Mouse (Mus musculus) heart, embryonic 14.5 days (tissue): ENCODE measurements around the gene Sntg2. TPM values are rescaled to one million over a fixed set of nuclear protein-coding genes. Genes with fewer than 3 reads are reported as not detected.
A peak's percentile ranks its signal among the peaks of the same experiment; 100 is the strongest.

Experiments
- ATAC-seq: fragments of 200-750 bp; cut with Nextera tagmentation; 2 replicates; pipeline ENCODE4 v1.8.0; 2017; ENCODE audit warnings: low read depth, moderate TSS enrichment; ENCODE audit not compliant: insufficient number of reproducible peaks, insufficient read depth, low FRiP score
- H3K27ac ChIP-seq, 2 experiments: fragments of 200-500 bp in 1 of 2; fragments of 300-500 bp in 1 of 2; sonication (generic) in 1 of 2; replicated peaks in 1 of 2; 2 replicates each; pipeline ENCODE4 v1.5.1; 2012 to 2014; ENCODE audit warnings: low read depth in 2 of 2, low read length in 2 of 2, control low read depth in 1 of 2, mild to moderate bottlenecking in 1 of 2, mixed read lengths in 1 of 2; ENCODE audit not compliant: control insufficient read depth in 1 of 2, insufficient read depth in 1 of 2
- H3K27me3 ChIP-seq: fragments of 300-500 bp; sonication (generic); 2 replicates; pipeline ENCODE4 v1.6.1; 2014; ENCODE audit warnings: mild to moderate bottlenecking, low read length, control low read depth; ENCODE audit not compliant: control insufficient read depth, insufficient read depth
- H3K36me3 ChIP-seq: fragments of 300-500 bp; sonication (generic); 2 replicates; pipeline ENCODE4 v1.6.1; 2014; ENCODE audit warnings: mild to moderate bottlenecking, control low read depth, low read length, mixed read lengths; ENCODE audit not compliant: control insufficient read depth, insufficient read depth
- H3K4me1 ChIP-seq, 2 experiments: fragments of 200-500 bp in 1 of 2; fragments of 300-500 bp in 1 of 2; sonication (generic) in 1 of 2; 2 replicates each; pipeline ENCODE4 v1.6.1; 2012 to 2014; ENCODE audit warnings: low read length in 2 of 2, control low read depth in 1 of 2, mixed read lengths in 1 of 2; ENCODE audit not compliant: control insufficient read depth in 2 of 2, insufficient read depth in 2 of 2
- H3K4me2 ChIP-seq: fragments of 300-500 bp; sonication (generic); 2 replicates; pipeline ENCODE4 v1.6.1; 2014; ENCODE audit warnings: mild to moderate bottlenecking, low read length
- H3K4me3 ChIP-seq, 2 experiments: fragments of 200-500 bp in 1 of 2; fragments of 300-500 bp in 1 of 2; sonication (generic) in 1 of 2; 2 replicates each; pipeline ENCODE4 v1.5.1; 2012 to 2014; ENCODE audit warnings: low read length in 2 of 2, mild to moderate bottlenecking in 2 of 2, control low read depth in 1 of 2, low read depth in 1 of 2, moderate library complexity in 1 of 2; ENCODE audit not compliant: control insufficient read depth in 1 of 2, insufficient read depth in 1 of 2
- H3K9ac ChIP-seq: fragments of 300-500 bp; sonication (generic); 2 replicates; pipeline ENCODE4 v1.6.1; 2014; ENCODE audit warnings: mild to moderate bottlenecking, low read length
- H3K9me3 ChIP-seq: fragments of 300-500 bp; sonication (generic); 2 replicates; pipeline ENCODE4 v1.6.1; 2016; ENCODE audit warnings: low read length, control low read depth; ENCODE audit not compliant: control insufficient read depth
- WGBS: fragments of 180-500 bp; shearing (Covaris S2); extraction: QIAGEN DNeasy Blood & Tissue Kit; methylation state at CpG from one replicate; pipeline ENCODE4 v1.1.7; 2014; 5-methylcytosine and 5-hydroxymethylcytosine counted together
- polyA plus RNA-seq: library from polyadenylated mRNA; unstranded; fragments of >200 nt; fragmentation: Nextera tagmentation; extraction: Ambion mirVana; gene quantifications from 2 replicates; pipeline ENCODE4 v1.2.1, GENCODE M21; 2014

Gene Sntg2
- polyA plus RNA-seq, 1 experiment from 2014 or later = 4.3 TPM

- Histone ChIP-seq H3K36me3 (no peaks in the 10 kb centered on the region), H3K4me3 (no peak overlapping the region), H3K9ac (no peak overlapping the region), H3K9me3 (no peaks in the 10 kb centered on the region), H3K27me3 (no peaks in the 10 kb centered on the region), H3K4me1 (peaks cover 4 to 12% of the 10 kb centered on the region in 2 experiments; a peak in 3 of 4 replicates), H3K27ac (no peak overlapping the region), H3K4me2 (no peak overlapping the region)
- 91% methylated on average over 7 of the region's 7 CpGs for WGBS
- no peak for ATAC-seq
Observed at GRCm38 (mm10) chr12:30200621-30201020, 172.6 kb downstream of the Sntg2 start.

DNA sequence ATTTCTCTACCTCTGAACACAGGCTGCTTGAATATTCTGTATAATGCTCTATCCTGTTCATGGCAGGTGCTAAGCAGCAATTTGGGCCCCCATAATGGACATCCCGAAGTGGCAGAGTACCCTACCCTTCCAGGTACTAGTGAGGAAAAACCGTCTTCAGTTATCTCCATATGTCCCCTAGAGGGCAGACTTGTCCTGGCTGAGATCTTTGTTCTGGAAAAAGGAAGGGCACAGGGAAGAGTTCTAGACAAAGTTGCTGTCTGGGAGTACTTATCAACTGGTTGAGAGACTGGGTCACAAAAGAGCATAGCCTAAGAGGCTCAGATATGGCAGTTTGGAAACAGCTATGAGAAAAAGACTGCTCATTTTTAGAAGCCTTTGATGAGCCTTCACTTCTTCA is 173.4 kb downstream of the Sntg2 start:
- no peaks in the 10 kb centered on the region for H3K36me3 ChIP-seq
- no peak for ATAC-seq
- WGBS = 28% methylated on average over 2 of the region's 2 CpGs
- no peak overlapping the region for H3K9ac ChIP-seq
- H3K4me1 ChIP-seq = peaks cover 2 to 3% of the 10 kb centered on the region in 2 experiments; a peak in 1 of 4 replicates
- no peak overlapping the region for H3K4me2 ChIP-seq
- H3K4me3 ChIP-seq = no peak overlapping the region
- H3K27me3 ChIP-seq = no peaks in the 10 kb centered on the region
- no peak overlapping the region for H3K27ac ChIP-seq
- no peaks in the 10 kb centered on the region for H3K9me3 ChIP-seq

- no peak for ATAC-seq
- no peak overlapping the region for H3K9ac ChIP-seq
- WGBS = 72% methylated on average over 1 of the region's 1 CpGs
Observed at GRCm38 (mm10) chr12:30198250-30198649, 174.9 kb downstream of the Sntg2 start.

DNA sequence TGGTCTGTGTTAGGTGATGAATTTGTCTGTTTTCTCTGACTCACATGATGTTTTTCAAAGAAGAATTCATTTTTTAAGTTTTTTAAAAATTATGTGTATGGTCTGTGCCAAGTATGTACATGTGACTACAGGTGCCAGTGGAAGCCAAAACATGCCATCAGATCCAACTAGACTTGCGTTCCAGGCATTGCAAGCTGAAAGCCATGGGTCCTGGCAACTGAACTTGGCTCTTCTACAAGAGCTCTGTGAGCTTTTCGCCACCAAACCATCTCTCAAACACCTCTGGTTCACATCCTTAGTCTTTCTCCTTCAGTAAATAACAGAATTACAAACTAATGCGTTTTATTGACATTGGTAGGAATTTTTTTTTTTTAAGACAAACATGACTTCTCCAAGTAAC is 191.5 kb downstream of the Sntg2 start:
- no peaks in the 10 kb centered on the region for H3K36me3 ChIP-seq
- H3K27me3 ChIP-seq = no peaks in the 10 kb centered on the region
- no peak overlapping the region for H3K4me2 ChIP-seq
- no peak overlapping the region for H3K9ac ChIP-seq
- H3K4me1 ChIP-seq = no peaks in the 10 kb centered on the region
- ATAC-seq = no peak
- no peak overlapping the region for H3K27ac ChIP-seq
- no peaks in the 10 kb centered on the region for H3K9me3 ChIP-seq
- H3K4me3 ChIP-seq = no peak overlapping the region
- 79% methylated on average over 3 of the region's 3 CpGs for WGBS

More at GRCm38 (mm10) chr12:30198250-30198649, 174.9 kb downstream of the Sntg2 start:
- Histone ChIP-seq H3K9me3 (no peaks in the 10 kb centered on the region), H3K27ac (no peak overlapping the region), H3K4me1 (0 out of 4 replicates have a peak, but pooled peaks cover 0 to 4% of the 10 kb centered on the region in 2 experiments), H3K4me3 (no peak overlapping the region), H3K4me2 (no peak overlapping the region), H3K36me3 (no peaks in the 10 kb centered on the region), H3K27me3 (no peaks in the 10 kb centered on the region)

DNA sequence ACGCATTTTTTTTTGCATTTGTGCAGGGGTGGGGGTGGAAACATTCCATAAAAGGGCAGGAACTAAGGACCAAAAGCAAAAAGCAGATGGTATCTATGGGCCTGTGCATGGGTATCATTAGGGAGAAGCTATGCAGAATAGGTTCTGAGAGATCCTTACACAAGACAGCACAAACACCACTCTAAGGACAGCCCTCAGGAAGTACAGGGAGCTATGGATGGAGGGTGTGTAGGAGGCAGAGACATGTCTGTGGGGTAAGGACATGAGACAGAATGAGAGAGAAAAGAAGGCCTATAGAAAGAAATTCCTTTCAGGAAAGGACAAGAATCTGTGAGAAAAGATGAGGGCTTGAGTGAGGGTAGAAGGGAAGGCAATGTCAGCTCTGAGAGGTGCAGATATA is 193.6 kb downstream of the Sntg2 start:
- no peak overlapping the region for H3K4me2 ChIP-seq
- no peaks in the 10 kb centered on the region for H3K4me1 ChIP-seq
- no peak for ATAC-seq
- H3K4me3 ChIP-seq = no peak overlapping the region
- no peak overlapping the region for H3K27ac ChIP-seq
- H3K27me3 ChIP-seq = no peaks in the 10 kb centered on the region
- 58% methylated on average over 1 of the region's 1 CpGs for WGBS
- H3K9me3 ChIP-seq = no peaks in the 10 kb centered on the region
- H3K36me3 ChIP-seq = no peaks in the 10 kb centered on the region
- H3K9ac ChIP-seq = no peak overlapping the region

GRCm38 (mm10) chr12:30177966-30178365 is 195.2 kb downstream of the Sntg2 start:
- H3K27ac ChIP-seq = no peak overlapping the region
- 74% methylated on average over 6 of the region's 6 CpGs for WGBS
- H3K9me3 ChIP-seq = no peaks in the 10 kb centered on the region

GRCm38 (mm10) chr12:30177529-30177928 is 195.6 kb downstream of the Sntg2 start:
- no peak overlapping the region for H3K4me2 ChIP-seq
- no peaks in the 10 kb centered on the region for H3K9me3 ChIP-seq
- 79% methylated on average over 2 of the region's 2 CpGs for WGBS
- no peak overlapping the region for H3K27ac ChIP-seq
- no peaks in the 10 kb centered on the region for H3K4me1 ChIP-seq
- no peak overlapping the region for H3K4me3 ChIP-seq
- no peak overlapping the region for H3K9ac ChIP-seq
- ATAC-seq = no peak
- no peaks in the 10 kb centered on the region for H3K36me3 ChIP-seq
- H3K27me3 ChIP-seq = no peaks in the 10 kb centered on the region

More at GRCm38 (mm10) chr12:30177966-30178365, 195.2 kb downstream of the Sntg2 start:
- H3K4me3 ChIP-seq = no peak overlapping the region
- H3K27me3 ChIP-seq = no peaks in the 10 kb centered on the region
- no peaks in the 10 kb centered on the region for H3K4me1 ChIP-seq
- no peak overlapping the region for H3K9ac ChIP-seq
- no peak for ATAC-seq
- no peak overlapping the region for H3K4me2 ChIP-seq
- no peaks in the 10 kb centered on the region for H3K36me3 ChIP-seq

DNA sequence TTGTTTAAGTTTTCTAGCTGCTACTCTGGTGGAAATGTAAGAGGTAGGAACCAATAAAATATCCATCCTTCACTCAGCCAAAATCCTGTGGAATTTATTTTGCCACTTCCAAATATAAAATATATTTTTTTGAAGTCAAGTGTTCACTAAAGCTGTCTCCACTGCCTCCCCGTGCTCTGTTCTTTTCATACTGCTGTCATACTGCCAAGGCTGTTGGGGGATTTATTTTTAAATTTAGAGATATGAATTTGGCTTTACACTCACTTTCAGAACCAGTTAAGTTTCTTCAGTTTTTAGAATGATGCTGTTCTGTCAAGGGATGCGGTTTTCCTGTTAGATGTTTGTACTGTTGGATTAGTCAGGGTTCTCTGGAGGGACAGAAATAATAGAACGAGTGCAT is 204.7 kb downstream of the Sntg2 start:
- H3K4me3 ChIP-seq = no peak overlapping the region
- ATAC-seq = no peak
- H3K27me3 ChIP-seq = no peaks in the 10 kb centered on the region
- peaks cover 3 to 14% of the 10 kb centered on the region in 2 experiments for H3K4me1 ChIP-seq
- H3K36me3 ChIP-seq = no peaks in the 10 kb centered on the region
- no peaks in the 10 kb centered on the region for H3K9me3 ChIP-seq
- WGBS = 46% methylated on average over 3 of the region's 3 CpGs
- H3K9ac ChIP-seq = no peak overlapping the region
- H3K4me2 ChIP-seq = no peak overlapping the region
- peak overlapping the region in 1 of 2 experiments; percentile 42; a peak in 1 of 4 replicates for H3K27ac ChIP-seq
